ENCODE assay signal across 8 mouse cellular contexts in genomic region chr8:122444058-122444748, GRCm38 (mm10). TPM values are rescaled to one million over a fixed set of nuclear protein-coding genes. Genes with fewer than 3 reads are reported as not detected.
A peak's percentile ranks its signal among the peaks of the same experiment; 100 is the strongest.
DNase-seq lines count a peak whose midpoint lies in the region; ATAC-seq and TF ChIP-seq lines count a peak whose summit lies in the region.

No protein-coding gene starts in this region.

- H3K4me3 ChIP-seq in embryonic facial prominence, embryonic 15.5 days (replicated peaks) = peak overlapping the region; percentile 81
- peak overlapping the region; percentile 77 for H3K4me3 ChIP-seq in kidney, embryonic 14.5 days (ENCODE audit: low read length)
- peak overlapping the region; percentile 68 for H3K4me3 ChIP-seq in limb, embryonic 14.5 days (replicated peaks; ENCODE audit: low read length)
- H3K4me3 ChIP-seq in midbrain, embryonic 16.5 days (ENCODE audit: low read depth, low read length) = peak overlapping the region; percentile 63

- H3K4me1 ChIP-seq in embryonic facial prominence, embryonic 15.5 days = peaks cover 33% of the 10 kb centered on the region
- H3K4me1 ChIP-seq in kidney, embryonic 14.5 days (ENCODE audit: control insufficient read depth, insufficient read depth, low read length) = peaks cover 8% of the 10 kb centered on the region; the same call in 1 of the 2 replicates
- H3K4me1 ChIP-seq in limb, embryonic 14.5 days (ENCODE audit: control insufficient read depth, insufficient read depth, low read length) = peaks cover 14% of the 10 kb centered on the region
- H3K4me1 ChIP-seq in midbrain, embryonic 16.5 days (ENCODE audit: control insufficient read depth, insufficient read depth, low read length) = peaks cover 24% of the 10 kb centered on the region

- peak overlapping the region; percentile 97 for H3K27ac ChIP-seq in embryonic facial prominence, embryonic 15.5 days (replicated peaks)
- peak overlapping the region; percentile 96 for H3K27ac ChIP-seq in kidney, embryonic 14.5 days (ENCODE audit: low read depth, low read length)
- H3K27ac ChIP-seq in limb, embryonic 14.5 days (replicated peaks; ENCODE audit: low read depth, low read length) = peak overlapping the region; percentile 92
- peak overlapping the region; percentile 97 for H3K27ac ChIP-seq in midbrain, embryonic 16.5 days (ENCODE audit: low read length)

- peak; percentile 90 for DNase-seq in 416B (ENCODE audit: low read depth)
- peak; percentile 89 to 90 for DNase-seq in adrenal gland, postnatal 36 days
- DNase-seq in heart, adult 9 months (ENCODE audit: low spot score in 2 of 2) = peak; percentile 83 to 90
- DNase-seq in limb, embryonic 14.5 days (ENCODE audit: low spot score) = peak; percentile 92
- DNase-seq in spleen, postnatal 14 days (ENCODE audit: low spot score in 2 of 2) = peak; percentile 66 to 72

- peak overlapping the region; percentile 68 for H3K9ac ChIP-seq in embryonic facial prominence, embryonic 15.5 days
- H3K9ac ChIP-seq in kidney, embryonic 14.5 days (ENCODE audit: low read depth, low read length) = peak overlapping the region; percentile 71
- H3K9ac ChIP-seq in limb, embryonic 14.5 days (ENCODE audit: low read depth, low read length, severe bottlenecking) = peak overlapping the region; percentile 71
- H3K9ac ChIP-seq in midbrain, embryonic 16.5 days (ENCODE audit: low read depth, low read length) = peak overlapping the region; percentile 80

- WGBS in embryonic facial prominence, embryonic 15.5 days = 5% methylated on average over 19 of the region's 19 CpGs
- WGBS in kidney, embryonic 14.5 days = 18% methylated on average over 19 of the region's 19 CpGs
- WGBS in limb, embryonic 14.5 days = 8% methylated on average over 19 of the region's 19 CpGs
- 11% methylated on average over 19 of the region's 19 CpGs for WGBS in midbrain, embryonic 16.5 days

- ATAC-seq in embryonic facial prominence, embryonic 15.5 days (ENCODE audit: insufficient number of reproducible peaks, low FRiP score, low TSS enrichment, low read depth) = peak; percentile 34; the same call in 1 of the 2 replicates
- ATAC-seq in kidney, embryonic 14.5 days (ENCODE audit: low FRiP score, low TSS enrichment) = no peak
- peak; percentile 24; the same call in 1 of the 2 replicates for ATAC-seq in limb, embryonic 14.5 days (ENCODE audit: low FRiP score, low read depth)
- peak; percentile 26; the same call in 1 of the 2 replicates for ATAC-seq in midbrain, embryonic 16.5 days

- no peak for TF ChIP-seq POLR2A in limb, embryonic 14.5 days (IDR thresholded peaks at IDR 0.05; ENCODE audit: borderline replicate concordance, extremely low read depth, insufficient read depth, insufficient read length)

- H3K36me3 ChIP-seq in embryonic facial prominence, embryonic 15.5 days = 0 out of 2 replicates have a peak, but pooled peaks cover 7% of the 10 kb centered on the region
- peaks cover 6% of the 10 kb centered on the region; the same call in 1 of the 2 replicates for H3K36me3 ChIP-seq in kidney, embryonic 14.5 days (ENCODE audit: control insufficient read depth, insufficient read depth, low read length)
- peaks cover 5% of the 10 kb centered on the region for H3K36me3 ChIP-seq in limb, embryonic 14.5 days (ENCODE audit: control insufficient read depth, insufficient read depth, low read length)
- H3K36me3 ChIP-seq in midbrain, embryonic 16.5 days (ENCODE audit: control insufficient read depth, insufficient read depth, low read length) = 0 out of 2 replicates have a peak, but pooled peaks cover 2% of the 10 kb centered on the region

- no peaks in the 10 kb centered on the region for H3K9me3 ChIP-seq in embryonic facial prominence, embryonic 15.5 days (replicated peaks)
- no peaks in the 10 kb centered on the region for H3K9me3 ChIP-seq in kidney, embryonic 14.5 days (ENCODE audit: control insufficient read depth, low read length)
- H3K9me3 ChIP-seq in limb, embryonic 14.5 days (ENCODE audit: control insufficient read depth, low read length) = no peaks in the 10 kb centered on the region
- H3K9me3 ChIP-seq in midbrain, embryonic 16.5 days (replicated peaks; ENCODE audit: control insufficient read depth, low read length, poor library complexity, severe bottlenecking) = no peaks in the 10 kb centered on the region

- peak overlapping the region; percentile 97 for H3K4me2 ChIP-seq in embryonic facial prominence, embryonic 15.5 days (replicated peaks)
- peak overlapping the region; percentile 71 for H3K4me2 ChIP-seq in kidney, embryonic 14.5 days (replicated peaks; ENCODE audit: low read depth, low read length)
- H3K4me2 ChIP-seq in limb, embryonic 14.5 days (replicated peaks; ENCODE audit: low read depth, low read length, severe bottlenecking) = peak overlapping the region; percentile 95
- H3K4me2 ChIP-seq in midbrain, embryonic 16.5 days (ENCODE audit: low read length) = peak overlapping the region; percentile 73

- no peaks in the 10 kb centered on the region for H3K27me3 ChIP-seq in embryonic facial prominence, embryonic 15.5 days
- H3K27me3 ChIP-seq in kidney, embryonic 14.5 days (ENCODE audit: control insufficient read depth, insufficient read depth, low read length) = no peaks in the 10 kb centered on the region
- H3K27me3 ChIP-seq in limb, embryonic 14.5 days (ENCODE audit: control insufficient read depth, insufficient read depth, low read length) = no peaks in the 10 kb centered on the region
- no peaks in the 10 kb centered on the region for H3K27me3 ChIP-seq in midbrain, embryonic 16.5 days (ENCODE audit: control insufficient read depth, insufficient read depth, low read depth, low read length)

RNA-seq across cellular contexts. Expression of gene Mvd, which starts 1.0 kb away (rescaled TPM):
- 10 to 100 TPM; 23.2 to 30.3 TPM for total RNA-seq in adrenal gland, postnatal 36 days (2021)
- polyA plus RNA-seq in embryonic facial prominence, embryonic 15.5 days (2015; fragmentation: Nextera tagmentation; extraction: Ambion mirVana) = 31.9 and 33.8 TPM in 2 replicates
- 23.2 and 36.1 TPM in 2 replicates for polyA plus RNA-seq in kidney, embryonic 14.5 days (2014; fragmentation: Nextera tagmentation; extraction: Ambion mirVana)
- 42.3 and 50.1 TPM in 2 replicates for polyA plus RNA-seq in limb, embryonic 14.5 days (2012; rRNA removed)
- 30.9 and 38.2 TPM in 2 replicates for polyA plus RNA-seq in limb, embryonic 14.5 days (2014; fragmentation: Nextera tagmentation; extraction: Ambion mirVana)
- polyA plus RNA-seq in midbrain, embryonic 16.5 days (2015; fragmentation: Nextera tagmentation; extraction: Ambion mirVana) = 72.8 and 84.6 TPM in 2 replicates

RNA-seq across cellular contexts. Expression of gene Cyba, which starts 11.5 kb away (rescaled TPM):
- total RNA-seq in adrenal gland, postnatal 36 days (2021) = 10 to 100 TPM; 25.6 to 36.8 TPM
- 173 and 186 TPM in 2 replicates for polyA plus RNA-seq in embryonic facial prominence, embryonic 15.5 days (2015; fragmentation: Nextera tagmentation; extraction: Ambion mirVana)
- 186 and 216 TPM in 2 replicates for polyA plus RNA-seq in kidney, embryonic 14.5 days (2014; fragmentation: Nextera tagmentation; extraction: Ambion mirVana)
- 108 and 131 TPM in 2 replicates for polyA plus RNA-seq in limb, embryonic 14.5 days (2012; rRNA removed)
- 183 and 188 TPM in 2 replicates for polyA plus RNA-seq in limb, embryonic 14.5 days (2014; fragmentation: Nextera tagmentation; extraction: Ambion mirVana)
- polyA plus RNA-seq in midbrain, embryonic 16.5 days (2015; fragmentation: Nextera tagmentation; extraction: Ambion mirVana) = 27.3 and 29.8 TPM in 2 replicates

RNA-seq across cellular contexts. Expression of gene Snai3, which starts 16.3 kb away (rescaled TPM):
- not detected for total RNA-seq in adrenal gland, postnatal 36 days (2021)
- 1.3 and 1.4 TPM in 2 replicates for polyA plus RNA-seq in embryonic facial prominence, embryonic 15.5 days (2015; fragmentation: Nextera tagmentation; extraction: Ambion mirVana)
- 0.23 and 0.51 TPM in 2 replicates for polyA plus RNA-seq in kidney, embryonic 14.5 days (2014; fragmentation: Nextera tagmentation; extraction: Ambion mirVana)
- 2.1 and 2.5 TPM in 2 replicates for polyA plus RNA-seq in limb, embryonic 14.5 days (2012; rRNA removed)
- polyA plus RNA-seq in limb, embryonic 14.5 days (2014; fragmentation: Nextera tagmentation; extraction: Ambion mirVana) = 1.2 and 2.1 TPM in 2 replicates
- not detected in 2 replicates for polyA plus RNA-seq in midbrain, embryonic 16.5 days (2015; fragmentation: Nextera tagmentation; extraction: Ambion mirVana)

RNA-seq across cellular contexts. Expression of gene Il17c, which starts 22.4 kb away (rescaled TPM):
- total RNA-seq in adrenal gland, postnatal 36 days (2021) = not detected
- polyA plus RNA-seq in embryonic facial prominence, embryonic 15.5 days (2015; fragmentation: Nextera tagmentation; extraction: Ambion mirVana) = 0.41 TPM in 1 of 2 replicates, not detected in the other
- not detected in 2 replicates for polyA plus RNA-seq in kidney, embryonic 14.5 days (2014; fragmentation: Nextera tagmentation; extraction: Ambion mirVana)
- polyA plus RNA-seq in limb, embryonic 14.5 days (2012; rRNA removed) = 0.49 and 0.92 TPM in 2 replicates
- not detected in 2 replicates for polyA plus RNA-seq in limb, embryonic 14.5 days (2014; fragmentation: Nextera tagmentation; extraction: Ambion mirVana)
- not detected in 2 replicates for polyA plus RNA-seq in midbrain, embryonic 16.5 days (2015; fragmentation: Nextera tagmentation; extraction: Ambion mirVana)

RNA-seq across cellular contexts. Expression of gene Rnf166, which starts 31.7 kb away (rescaled TPM):
- 10 to 100 TPM; 37.3 to 59.9 TPM for total RNA-seq in adrenal gland, postnatal 36 days (2021)
- polyA plus RNA-seq in embryonic facial prominence, embryonic 15.5 days (2015; fragmentation: Nextera tagmentation; extraction: Ambion mirVana) = 53.2 and 54.6 TPM in 2 replicates
- polyA plus RNA-seq in kidney, embryonic 14.5 days (2014; fragmentation: Nextera tagmentation; extraction: Ambion mirVana) = 33.5 and 35.3 TPM in 2 replicates
- polyA plus RNA-seq in limb, embryonic 14.5 days (2012; rRNA removed) = 80.1 and 103 TPM in 2 replicates
- 47.0 and 49.5 TPM in 2 replicates for polyA plus RNA-seq in limb, embryonic 14.5 days (2014; fragmentation: Nextera tagmentation; extraction: Ambion mirVana)
- 35.0 and 36.4 TPM in 2 replicates for polyA plus RNA-seq in midbrain, embryonic 16.5 days (2015; fragmentation: Nextera tagmentation; extraction: Ambion mirVana)
